Mouse (Mus musculus): ENCODE measurements at regions not wholly inside any gene's neighbourhood (a gene's known extent, or its start where the extent isn't known, plus 50 kb on each side); places are given as distances from the start of the nearest gene placed in this dataset.
"Not testable (repeated sequence)": the region's sequence is repeated elsewhere in the genome, so short reads cannot be mapped to it uniquely, and the experiment has no call there.

GRCm38 (mm10) chr6:140816359-140816758, 87.3 kb downstream of the Gm11077 start:
- DNase-seq (ENCODE audit: extremely low spot score in 1 of 2, low spot score in 1 of 2) = no peak

DNA sequence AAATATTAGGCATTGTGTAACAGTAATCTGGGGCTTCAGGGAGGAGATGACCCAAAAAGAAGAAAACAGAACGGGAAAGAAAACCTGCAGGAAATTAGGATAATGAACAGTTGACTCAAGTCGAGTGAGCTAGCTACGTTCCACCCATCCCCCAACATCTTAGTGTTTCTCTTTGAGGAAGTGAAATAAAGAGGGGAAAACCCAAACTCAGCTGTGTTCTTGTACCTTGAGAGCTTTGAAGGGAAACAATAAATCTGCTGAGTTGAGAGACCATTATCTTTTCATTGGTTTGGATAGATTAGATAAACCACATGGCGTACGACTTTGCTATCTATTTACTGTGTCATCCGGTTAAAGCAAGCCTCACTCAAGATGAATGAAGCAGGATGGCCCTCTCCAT, 87.7 kb downstream of the Gm11077 start:
- no peak for DNase-seq (ENCODE audit: extremely low spot score in 1 of 2, low spot score in 1 of 2)

- no peak for DNase-seq (ENCODE audit: extremely low spot score in 1 of 2, low spot score in 1 of 2)
Observed at GRCm38 (mm10) chr6:140819451-140819878, 90.4 kb downstream of the Gm11077 start.

DNA sequence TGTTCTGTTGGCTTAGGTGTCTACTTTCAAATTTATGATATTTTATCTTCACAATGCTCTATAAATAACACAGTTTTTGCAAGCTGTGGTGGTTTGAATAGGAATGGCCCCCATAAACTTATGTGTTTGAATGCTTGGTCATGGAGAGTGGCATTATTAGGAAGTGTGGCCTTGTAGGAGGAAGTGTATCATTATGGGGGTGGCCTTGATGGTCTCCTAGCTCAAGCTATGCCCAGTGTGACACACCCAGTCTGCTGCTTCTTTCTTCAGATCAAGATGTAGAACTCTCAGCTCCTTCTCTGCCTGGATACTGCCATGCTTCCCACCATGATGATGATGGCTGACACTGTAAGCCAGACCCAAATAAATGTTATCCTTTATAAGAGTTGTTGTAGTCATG, 97.4 kb downstream of the Gm11077 start:
- DNase-seq (ENCODE audit: extremely low spot score in 1 of 2, low spot score in 1 of 2) = no peak

- no peak for DNase-seq (ENCODE audit: extremely low spot score in 1 of 2, low spot score in 1 of 2)
Observed at GRCm38 (mm10) chr6:140827651-140828050, 98.6 kb downstream of the Gm11077 start.

- DNase-seq (ENCODE audit: extremely low spot score in 1 of 2, low spot score in 1 of 2) = no peak
Observed at GRCm38 (mm10) chr6:140843292-140843991, 114.4 kb downstream of the Gm11077 start.

DNA sequence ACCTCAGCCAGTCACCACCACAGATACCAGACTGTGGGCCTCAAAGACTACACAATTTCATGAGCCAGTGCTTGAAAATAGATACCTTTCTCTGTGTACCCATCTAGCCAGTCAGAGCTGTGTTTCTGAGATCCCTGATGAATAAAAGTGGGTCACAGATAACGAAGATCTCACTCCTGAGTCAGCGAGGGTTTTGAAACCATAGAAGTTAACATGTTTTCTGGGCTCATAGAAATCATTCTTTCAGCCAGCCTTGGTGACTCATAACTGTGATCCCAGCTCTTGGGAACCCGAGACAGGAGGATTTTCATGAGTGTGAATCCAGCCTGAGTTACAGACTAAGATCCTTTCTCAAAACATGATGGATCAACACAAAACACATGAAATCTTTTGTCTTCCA, 118.1 kb downstream of the Gm11077 start:
- DNase-seq (ENCODE audit: extremely low spot score in 1 of 2, low spot score in 1 of 2) = no peak

DNA sequence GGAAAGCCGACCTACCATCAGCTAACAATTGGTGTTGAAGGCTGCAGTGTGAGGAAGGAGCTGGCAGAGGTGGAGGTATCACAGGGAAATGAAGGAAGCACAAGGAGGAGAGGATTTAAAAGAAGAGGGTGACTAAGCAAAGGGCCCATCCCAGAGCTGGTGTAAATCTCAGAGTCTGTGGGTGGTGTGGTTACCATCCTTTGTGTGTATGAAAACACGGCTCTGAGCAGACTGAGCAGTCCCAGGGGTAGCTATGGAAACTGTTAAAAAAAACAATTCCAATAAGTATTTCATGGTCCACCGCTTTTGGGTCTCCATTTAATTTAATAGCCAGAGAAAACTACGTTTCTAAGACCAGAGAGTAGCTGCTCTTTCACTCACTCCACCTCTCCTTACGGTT, 123.3 kb downstream of the Gm11077 start:
- no peak for DNase-seq (ENCODE audit: extremely low spot score in 1 of 2, low spot score in 1 of 2)

DNA sequence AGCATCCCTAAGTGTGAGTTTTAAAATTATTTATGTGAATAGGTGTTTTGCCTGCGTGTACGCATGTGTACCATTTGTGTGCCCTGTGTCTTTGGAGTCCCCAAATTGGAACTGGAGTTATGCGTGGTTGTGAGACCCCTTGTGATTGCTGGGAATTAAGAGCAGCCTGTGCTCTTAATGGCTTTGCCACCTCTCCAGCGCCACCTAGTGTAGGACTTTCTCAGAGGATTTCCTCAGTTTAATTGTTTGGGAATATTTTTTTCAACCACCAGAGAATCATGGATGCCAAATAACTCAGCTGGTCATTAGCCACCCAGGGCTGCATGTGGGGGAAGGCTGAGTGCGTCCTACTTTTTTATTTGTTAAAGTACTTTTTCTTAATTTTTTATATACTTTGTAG, 124.4 kb downstream of the Gm11077 start:
- DNase-seq (ENCODE audit: extremely low spot score in 1 of 2, low spot score in 1 of 2) = peak; percentile 40 to 84

DNA sequence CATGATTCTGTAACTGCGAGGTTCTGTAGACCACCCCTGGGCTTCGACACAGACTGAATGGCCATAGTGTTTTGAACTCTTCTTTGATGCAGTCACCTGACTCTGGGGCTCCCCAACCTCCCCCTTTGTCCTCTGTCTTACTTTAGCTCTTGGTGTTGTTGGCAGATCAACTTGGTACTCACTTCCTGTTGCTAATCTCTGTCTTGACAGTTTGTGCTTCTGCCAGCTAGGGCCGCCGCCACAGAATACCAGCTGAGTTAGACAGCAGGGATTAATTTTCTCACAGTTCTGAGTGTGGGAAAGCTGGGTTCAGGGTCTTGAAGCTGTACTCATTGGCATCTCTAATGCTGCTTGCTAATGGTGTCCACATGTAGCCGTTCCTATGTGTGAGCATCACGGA, 125.6 kb downstream of the Gm11077 start:
- peak in 1 of 2 experiments; percentile 6 for DNase-seq (ENCODE audit: extremely low spot score in 1 of 2, low spot score in 1 of 2)

- DNase-seq (ENCODE audit: extremely low spot score in 1 of 2, low spot score in 1 of 2) = no peak
Observed at GRCm38 (mm10) chr6:140856468-140857117, 127.5 kb downstream of the Gm11077 start.

DNA sequence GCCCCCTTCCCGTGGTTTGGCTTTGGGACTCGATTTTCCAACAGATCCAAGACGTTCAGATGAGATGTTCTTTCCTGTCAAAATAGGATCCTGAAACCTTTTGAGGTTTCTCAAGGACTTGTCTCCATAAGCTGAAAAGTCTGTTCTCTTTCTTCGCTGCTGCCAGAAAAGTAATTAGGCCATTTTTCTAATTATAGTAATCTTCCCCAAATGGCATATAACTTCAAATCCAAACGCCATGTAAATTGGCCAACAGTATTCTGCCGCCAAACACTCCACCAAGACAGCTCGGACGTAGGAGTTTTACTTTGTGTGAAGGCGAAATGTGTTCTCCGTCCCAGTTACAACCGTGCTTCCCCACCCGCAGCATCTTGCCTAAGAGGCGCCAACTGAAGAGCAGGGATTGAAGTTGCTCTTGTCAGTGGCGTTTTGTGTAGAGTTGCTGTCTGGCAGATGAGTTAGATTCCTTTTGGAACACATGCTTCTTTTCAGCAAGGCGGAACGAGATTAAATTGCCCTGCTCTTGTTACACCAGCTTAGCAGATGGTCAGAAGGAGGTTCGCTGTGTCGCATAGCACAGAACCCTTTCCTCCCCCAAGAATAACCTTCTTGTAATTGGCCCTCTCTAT, 128.1 kb downstream of the Gm11077 start:
- peak in 1 of 2 experiments; percentile 9 for DNase-seq (ENCODE audit: extremely low spot score in 1 of 2, low spot score in 1 of 2)

- DNase-seq (ENCODE audit: extremely low spot score in 1 of 2, low spot score in 1 of 2) = not testable (repeated sequence)
Observed at GRCm38 (mm10) chr6:140869523-140869922, 140.4 kb downstream of the Gm11077 start.

DNA sequence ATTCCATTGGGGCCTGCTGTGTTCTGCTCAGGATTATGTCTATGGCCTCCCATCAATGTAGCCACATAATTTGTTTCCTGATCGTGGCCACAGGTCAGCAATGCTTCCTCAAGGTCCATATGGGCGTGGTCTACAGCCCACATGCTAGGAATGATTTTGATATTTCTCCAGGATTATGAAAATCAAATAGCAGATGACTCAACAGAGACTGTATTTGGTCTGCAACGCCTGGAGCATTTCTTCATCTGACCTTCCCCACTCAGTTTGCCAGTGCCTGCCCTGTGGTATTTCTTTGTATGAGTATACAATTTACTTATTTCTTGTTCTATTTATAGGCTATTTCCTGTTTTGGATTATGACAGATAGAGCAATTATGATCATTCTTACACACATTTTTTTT, 145.7 kb downstream of the Gm11077 start:
- DNase-seq (ENCODE audit: extremely low spot score in 1 of 2, low spot score in 1 of 2) = no peak

GRCm38 (mm10) chr6:140883651-140884050, 154.6 kb downstream of the Gm11077 start:
- DNase-seq (ENCODE audit: extremely low spot score in 1 of 2, low spot score in 1 of 2) = no peak

DNA sequence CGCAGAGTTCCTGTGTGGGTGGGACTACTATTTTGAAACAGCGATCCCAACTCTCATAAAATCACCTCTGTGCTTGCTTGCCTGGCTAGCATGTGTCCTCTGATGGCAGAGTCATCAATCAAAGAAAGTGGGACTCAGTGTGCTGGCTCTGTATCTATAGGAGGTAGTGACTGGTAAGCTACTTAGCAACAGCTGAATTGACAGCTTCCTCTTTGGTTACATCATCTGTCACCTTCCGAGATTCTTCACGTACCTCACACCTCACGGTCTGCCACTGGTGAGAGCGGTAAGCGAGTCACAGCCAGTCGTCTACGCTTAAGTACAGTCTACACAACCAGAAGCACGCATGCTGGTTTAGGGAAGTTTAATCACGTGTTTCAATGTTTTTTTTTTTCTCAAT, 159.5 kb downstream of the Gm11077 start:
- DNase-seq (ENCODE audit: extremely low spot score in 1 of 2, low spot score in 1 of 2) = no peak

DNA sequence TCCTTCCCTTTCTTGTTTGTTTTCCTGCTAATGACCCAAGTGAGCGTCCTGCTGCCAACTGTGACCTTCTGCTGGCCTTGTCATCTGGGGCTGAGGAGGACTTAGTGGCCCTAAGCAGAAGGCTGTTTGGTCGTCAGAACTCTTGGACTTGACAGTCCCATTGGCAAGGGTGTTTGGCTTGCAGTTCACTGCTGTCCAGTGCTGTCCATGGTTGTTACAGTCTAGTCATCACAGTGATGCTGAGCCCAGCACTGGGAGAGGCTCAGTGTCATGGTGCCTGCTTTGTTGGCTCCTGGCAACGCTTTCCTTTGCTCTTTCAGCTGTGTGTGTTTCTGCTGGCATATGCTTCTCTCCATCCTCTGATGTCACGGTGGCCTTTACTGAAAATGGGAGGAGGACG, 161.0 kb downstream of the Gm11077 start:
- no peak for DNase-seq (ENCODE audit: extremely low spot score in 1 of 2, low spot score in 1 of 2)

DNA sequence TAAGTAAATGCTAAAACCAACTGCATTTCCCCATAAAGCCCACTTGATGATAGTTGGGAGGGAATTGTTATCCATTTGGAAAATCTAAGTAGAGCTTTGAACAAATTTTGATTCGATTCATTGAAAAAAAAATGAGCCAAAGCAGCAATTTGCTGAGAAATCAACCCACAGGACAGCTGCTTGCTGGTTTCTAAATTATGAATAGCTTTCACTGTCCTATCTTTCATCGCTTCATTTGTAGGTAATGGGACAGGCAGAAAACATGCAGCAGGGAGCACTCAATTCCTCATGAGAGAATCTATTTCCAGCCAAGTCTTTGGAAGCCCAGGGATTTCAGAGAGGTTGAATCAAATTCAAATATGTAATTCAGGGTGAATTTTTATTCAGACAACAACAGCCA, 161.5 kb downstream of the Gm11077 start:
- DNase-seq (ENCODE audit: extremely low spot score in 1 of 2, low spot score in 1 of 2) = no peak

DNA sequence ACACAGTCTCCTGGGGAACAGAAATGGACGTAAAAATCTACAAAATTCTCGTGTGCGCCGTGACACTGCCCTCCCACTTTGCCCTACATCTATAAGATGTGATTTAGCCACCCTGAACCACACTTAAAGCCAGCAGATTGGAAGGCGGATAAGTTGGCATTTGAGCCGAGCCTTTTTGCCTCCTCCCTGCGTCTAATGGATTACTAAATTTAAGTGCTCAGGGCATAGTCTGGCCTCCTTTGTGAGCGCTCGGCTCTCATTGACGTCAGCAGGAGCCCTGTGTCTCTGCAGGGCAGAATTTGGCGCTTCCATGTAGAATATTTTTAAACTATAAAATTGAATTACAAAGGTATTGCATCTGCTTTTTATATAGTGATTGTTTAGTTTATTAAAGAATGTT, 165.4 kb downstream of the Gm11077 start:
- DNase-seq (ENCODE audit: extremely low spot score in 1 of 2, low spot score in 1 of 2) = no peak

- DNase-seq (ENCODE audit: extremely low spot score in 1 of 2, low spot score in 1 of 2) = no peak
Observed at GRCm38 (mm10) chr6:140895441-140895840, 166.4 kb downstream of the Gm11077 start.

- DNase-seq (ENCODE audit: extremely low spot score in 1 of 2, low spot score in 1 of 2) = no peak
Observed at GRCm38 (mm10) chr6:140897111-140897510, 168.0 kb downstream of the Gm11077 start.

All from layer of hippocampus, postnatal 25 days (tissue).